Mouse (Mus musculus) ES-CJ7 (cell line): Measurements from ENCODE around the gene Hnf1b.

ENCODE experiments used
- DNase-seq: peaks from one replicate; pipeline ENCODE4 v3.0.0; 2011; ENCODE audit warnings: low read depth, low spot score

The Hnf1b gene

GRCm38 (mm10) chr11:83852501-83853211 is 2.8 kb downstream of the Hnf1b start:
- DNase-seq: no peak

GRCm38 (mm10) chr11:83853221-83853792 is 3.4 kb downstream of the Hnf1b start:
- DNase-seq: peak; percentile 30

GRCm38 (mm10) chr11:83854091-83854490 is 4.2 kb downstream of the Hnf1b start:
- DNase-seq: no peak

DNA sequence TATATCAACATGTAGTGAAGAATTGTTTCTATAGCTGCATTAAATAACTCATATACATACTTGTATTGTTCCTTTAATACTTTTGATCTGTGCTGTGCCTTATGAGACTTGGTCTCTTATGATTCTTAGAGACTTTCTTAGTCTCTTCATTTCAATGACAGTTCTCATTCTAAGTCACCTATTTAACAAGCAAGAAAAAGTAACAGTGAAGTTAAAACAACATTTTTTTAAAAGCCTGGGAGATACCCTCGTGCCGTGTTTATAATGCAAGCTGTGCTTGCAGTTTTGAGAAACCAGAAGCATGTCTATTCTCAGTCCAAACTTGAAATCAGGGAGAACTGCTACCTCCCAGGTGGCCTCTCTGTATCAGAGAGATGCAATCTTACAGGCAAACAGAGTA is 4.8 kb downstream of the Hnf1b start:
- no peak for DNase-seq

GRCm38 (mm10) chr11:83857256-83857655 is 7.4 kb downstream of the Hnf1b start:
- DNase-seq: no peak

GRCm38 (mm10) chr11:83865286-83865685 is 15.4 kb downstream of the Hnf1b start:
- DNase-seq: peak; percentile 62

DNA sequence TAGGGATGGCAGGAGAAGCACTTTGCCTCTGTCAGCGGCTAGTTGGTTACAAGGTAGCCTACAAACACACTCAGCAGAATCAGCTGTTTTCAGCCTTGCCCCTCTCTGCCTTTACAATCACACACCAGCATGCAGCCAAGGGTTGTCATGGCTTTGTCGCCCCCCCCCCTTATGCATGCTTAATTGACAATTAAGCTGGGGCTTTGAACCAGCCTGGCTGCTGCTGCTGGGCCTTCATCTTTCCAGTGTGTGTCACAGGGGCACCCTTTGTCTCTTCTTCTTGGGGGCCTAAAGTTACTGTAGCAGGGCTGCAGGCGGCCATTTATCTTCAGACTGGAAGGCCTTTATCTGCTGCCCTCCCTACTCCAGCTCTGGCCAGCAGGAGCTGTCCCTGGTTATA is 17.7 kb downstream of the Hnf1b start:
- no peak for DNase-seq

DNA sequence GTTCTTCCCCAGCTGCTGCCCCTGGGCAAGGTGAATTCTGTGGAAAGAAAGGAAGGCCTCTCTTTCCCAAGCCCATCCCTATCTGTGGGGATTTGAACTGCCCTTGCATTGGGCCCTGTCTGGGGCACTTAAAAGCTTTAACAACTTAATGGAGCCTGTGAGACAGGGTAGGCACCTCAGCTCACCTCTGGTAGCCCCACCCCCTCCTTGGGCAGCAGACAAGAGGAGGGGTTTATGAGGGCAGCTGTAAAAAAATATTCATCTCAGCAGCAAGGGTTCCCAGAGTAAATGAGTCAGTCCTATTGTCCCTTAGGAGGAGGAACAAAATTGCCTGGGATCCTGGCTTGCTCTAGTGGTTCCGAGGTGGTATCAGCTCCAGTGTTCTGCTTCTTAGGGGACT is 19.3 kb downstream of the Hnf1b start:
- DNase-seq: no peak

GRCm38 (mm10) chr11:83869686-83870085 is 19.8 kb downstream of the Hnf1b start:
- no peak for DNase-seq

DNA sequence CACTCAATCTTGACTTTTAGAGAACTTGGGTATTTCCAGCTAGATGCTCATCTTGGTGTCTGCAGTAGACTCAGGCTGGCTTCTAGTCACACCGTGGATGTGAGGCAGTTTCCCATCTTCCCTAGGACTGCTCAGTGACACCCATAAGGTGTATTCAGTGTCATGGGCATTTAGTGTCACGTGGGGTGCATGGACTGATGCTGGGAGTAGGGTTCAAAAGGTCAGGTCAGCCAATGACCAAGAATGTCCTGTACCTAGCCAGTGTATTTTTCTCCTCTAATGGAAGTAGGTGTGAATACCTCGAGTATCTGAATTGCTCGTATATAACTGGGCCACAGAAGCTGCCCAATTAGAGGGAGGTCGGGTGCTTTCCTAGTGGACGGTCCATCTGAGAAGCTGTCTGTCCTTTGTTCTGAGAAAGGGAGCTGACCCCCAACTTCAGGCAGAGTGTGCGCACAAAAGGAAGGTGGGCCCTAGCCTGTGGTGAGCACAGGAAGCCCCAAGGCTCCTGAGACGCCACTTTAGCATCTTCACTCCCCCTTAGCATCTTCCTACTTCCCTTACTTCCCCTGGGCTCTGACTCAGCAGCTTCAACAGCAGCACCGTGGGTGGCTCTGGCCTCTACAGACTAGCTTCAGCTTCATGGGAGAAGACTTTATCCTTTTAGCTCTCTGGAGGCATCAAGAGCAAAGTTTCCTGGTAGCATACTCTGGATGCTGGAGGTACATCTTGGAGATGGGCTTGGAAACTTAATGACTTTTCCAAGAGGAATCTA is 22.1 kb downstream of the Hnf1b start:
- no peak for DNase-seq

GRCm38 (mm10) chr11:83873509-83873908 is 23.6 kb downstream of the Hnf1b start:
- DNase-seq: no peak

GRCm38 (mm10) chr11:83876630-83877029 is 26.8 kb downstream of the Hnf1b start:
- no peak for DNase-seq

GRCm38 (mm10) chr11:83877765-83878164 is 27.9 kb downstream of the Hnf1b start:
- no peak for DNase-seq

GRCm38 (mm10) chr11:83878417-83878952 is 28.6 kb downstream of the Hnf1b start:
- DNase-seq: no peak

DNA sequence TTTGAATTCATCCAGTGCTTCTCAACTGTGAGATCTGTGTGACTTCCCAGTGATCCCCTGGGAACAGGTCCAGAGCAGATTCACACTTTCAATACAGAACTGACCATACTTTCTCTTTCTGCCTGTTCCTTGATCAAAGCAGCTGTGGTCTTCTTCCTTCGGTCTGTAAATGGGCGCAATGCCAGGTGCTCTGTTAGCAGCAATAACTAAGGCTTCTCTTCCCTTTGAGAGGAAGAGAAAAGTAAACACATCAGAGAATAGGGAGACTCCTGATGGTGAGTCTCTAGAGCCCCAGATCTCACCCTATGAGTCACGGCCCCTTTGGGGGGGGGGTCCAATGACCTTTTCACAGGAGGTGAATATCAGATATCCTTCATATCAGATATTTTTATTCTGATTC is 29.3 kb downstream of the Hnf1b start:
- no peak for DNase-seq

- no peak for DNase-seq
Measured at GRCm38 (mm10) chr11:83881438-83881837, 31.6 kb downstream of the Hnf1b start.

DNA sequence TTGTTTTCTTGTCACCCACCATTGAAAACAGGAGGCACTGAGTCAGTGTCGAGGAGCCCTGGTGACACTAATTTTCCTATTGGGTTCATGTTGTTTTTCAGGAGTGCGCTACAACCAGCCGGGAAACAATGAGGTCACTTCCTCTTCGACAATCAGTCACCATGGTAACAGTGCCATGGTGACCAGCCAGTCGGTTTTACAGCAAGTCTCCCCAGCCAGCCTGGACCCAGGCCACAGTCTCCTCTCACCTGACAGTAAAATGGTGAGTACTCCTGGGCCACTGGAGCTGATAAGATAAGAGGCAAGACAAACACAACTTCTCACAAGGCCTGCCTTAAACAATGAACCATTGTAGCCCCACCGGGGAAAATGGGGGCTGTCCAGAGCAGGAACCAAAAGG is 32.7 kb downstream of the Hnf1b start:
- DNase-seq: peak; percentile 20

GRCm38 (mm10) chr11:83883074-83883473 is 33.2 kb downstream of the Hnf1b start:
- DNase-seq: no peak

- DNase-seq: no peak
Measured at GRCm38 (mm10) chr11:83883812-83884211, 33.9 kb downstream of the Hnf1b start.

- no peak for DNase-seq
Measured at GRCm38 (mm10) chr11:83885175-83885574, 35.3 kb downstream of the Hnf1b start.

DNA sequence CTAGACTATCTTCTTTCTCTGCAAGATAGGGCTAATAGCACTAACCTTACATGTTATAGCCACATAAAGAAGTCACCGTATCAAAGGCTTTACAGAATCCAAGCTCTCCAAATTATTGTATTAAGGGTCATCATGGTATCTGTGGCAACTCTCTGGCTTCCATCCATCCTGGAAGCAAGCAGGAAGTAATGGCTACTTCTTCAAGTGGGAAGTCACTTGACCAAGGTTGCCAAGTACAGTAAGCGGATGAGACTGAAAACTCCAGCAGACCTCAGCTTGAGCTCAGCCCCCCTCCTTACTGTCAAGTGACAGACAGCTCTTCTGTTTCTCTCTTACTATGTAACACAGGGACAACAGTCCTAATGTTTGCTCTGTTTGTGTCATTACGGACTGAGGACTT is 36.9 kb downstream of the Hnf1b start:
- DNase-seq: no peak

DNA sequence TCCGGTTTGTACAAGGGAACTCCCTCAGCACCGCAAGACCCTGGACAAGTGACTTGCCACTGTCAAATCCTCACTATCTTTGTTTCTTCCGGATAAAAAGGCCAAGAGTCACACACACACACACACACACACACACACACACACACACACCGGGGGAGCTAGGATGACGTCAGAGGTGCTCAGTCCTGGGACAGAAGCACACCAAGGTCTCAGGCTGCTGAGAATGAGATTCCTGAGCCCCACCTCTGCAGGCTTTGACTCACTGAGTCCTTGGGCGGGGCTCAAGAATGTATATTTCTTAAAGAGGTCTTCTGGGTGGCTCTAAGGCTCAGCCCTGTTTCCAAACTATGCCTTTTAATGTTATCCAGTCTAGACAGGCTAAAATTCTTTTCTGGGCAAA is 41.5 kb downstream of the Hnf1b start:
- peak; percentile 94 for DNase-seq

GRCm38 (mm10) chr11:83893325-83893724 is 43.5 kb downstream of the Hnf1b start:
- no peak for DNase-seq
